Mouse (Mus musculus): Measurements from ENCODE around the gene Epo. TPM values are rescaled to one million over a fixed set of nuclear protein-coding genes. Genes with fewer than 3 reads are reported as not detected.

The Epo gene
- not detected for total RNA-seq (2021)
- long read RNA-seq, experiment 1, partial matches to known transcripts: 0 of 28 reads
- long read RNA-seq, experiment 1, other reads (novel, unspliced or antisense): 28 of 28 reads
- long read RNA-seq, experiment 2, partial matches to known transcripts: 0 of 27 reads
- long read RNA-seq, experiment 2, other reads (novel, unspliced or antisense): 27 of 27 reads

DNA sequence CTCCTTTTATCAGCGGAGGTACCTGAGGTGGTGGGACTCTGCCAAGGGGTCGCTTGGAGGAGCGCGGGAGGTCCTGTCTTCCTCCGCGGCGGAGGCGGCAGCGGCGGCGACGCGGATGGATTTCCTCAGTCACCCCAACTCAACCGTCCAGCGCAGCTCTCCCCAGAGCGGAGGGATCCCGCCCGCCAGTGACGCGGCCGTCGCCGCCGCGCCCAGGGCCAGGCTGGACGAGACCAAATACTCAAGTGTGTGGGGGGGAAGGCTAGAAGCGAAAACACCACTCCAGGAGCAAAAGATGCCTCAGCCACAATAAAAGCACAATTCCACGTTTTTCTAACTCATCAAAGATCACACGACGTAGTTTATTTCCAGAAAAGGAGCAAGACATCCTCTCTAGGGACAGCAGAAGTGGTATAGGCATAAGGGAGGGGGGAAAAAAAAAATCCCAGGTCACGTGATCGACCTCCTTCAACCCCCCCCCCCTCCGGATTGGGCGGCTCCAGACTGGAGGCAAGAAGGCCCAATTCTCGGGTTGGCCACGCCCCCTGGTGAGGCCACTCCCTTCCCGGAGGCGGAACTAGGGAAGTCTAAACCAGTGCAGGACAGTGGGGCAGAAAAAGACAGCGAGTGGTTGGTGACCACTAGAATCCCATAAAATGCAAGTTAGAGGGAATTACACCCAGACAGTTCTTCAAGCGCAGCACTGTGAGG lies at the start of gene Epo, which contains the start of gene Gnb2:
Epo (minus strand) TSS at position 126 of the 711 bp plus-strand sequence.
Gnb2 (minus strand) TSS at position 394 of the 711 bp plus-strand sequence.
- peak; percentile 99 for DNase-seq

DNA sequence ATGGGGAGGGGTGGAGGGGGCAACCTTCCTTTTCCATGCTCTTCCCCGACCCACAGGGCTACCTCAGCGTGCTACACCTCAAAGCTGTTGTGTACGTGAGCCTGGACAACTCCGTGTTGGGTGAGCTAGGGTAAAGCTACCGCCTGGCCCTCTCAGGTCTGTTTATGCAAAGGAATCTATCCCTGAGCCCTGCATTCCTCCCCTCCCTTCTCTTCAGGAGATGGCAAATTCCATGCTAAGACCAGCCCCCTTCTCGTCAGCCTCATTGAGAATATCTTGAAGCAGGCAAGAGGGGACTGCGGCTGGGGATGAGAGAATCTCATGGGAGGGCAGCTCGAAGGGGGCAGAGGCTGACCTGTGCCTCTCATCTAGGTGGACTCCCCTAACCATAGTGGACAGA lies 49.7 kb upstream of the Epo start:
- no peak for DNase-seq

DNA sequence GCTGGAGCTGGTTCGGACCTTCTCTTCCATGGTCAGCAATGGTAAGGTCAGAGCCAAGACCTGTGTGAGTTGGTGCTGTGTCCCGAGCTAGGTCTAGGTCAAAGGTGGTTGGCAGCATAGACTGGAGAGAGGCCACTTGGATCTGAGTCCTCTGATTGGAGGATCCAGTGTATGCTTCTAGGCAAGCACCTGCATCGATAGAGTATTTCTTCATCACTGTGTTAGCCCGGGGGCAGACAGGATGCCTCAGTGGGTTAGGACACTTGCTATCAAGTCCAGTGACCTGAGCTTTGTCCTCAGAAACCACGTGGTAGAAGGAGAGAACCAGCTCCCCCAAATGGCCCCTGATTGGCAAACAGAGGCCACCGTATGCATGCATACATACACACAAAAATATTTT lies 47.2 kb upstream of the Epo start:
- DNase-seq: peak; percentile 38

DNA sequence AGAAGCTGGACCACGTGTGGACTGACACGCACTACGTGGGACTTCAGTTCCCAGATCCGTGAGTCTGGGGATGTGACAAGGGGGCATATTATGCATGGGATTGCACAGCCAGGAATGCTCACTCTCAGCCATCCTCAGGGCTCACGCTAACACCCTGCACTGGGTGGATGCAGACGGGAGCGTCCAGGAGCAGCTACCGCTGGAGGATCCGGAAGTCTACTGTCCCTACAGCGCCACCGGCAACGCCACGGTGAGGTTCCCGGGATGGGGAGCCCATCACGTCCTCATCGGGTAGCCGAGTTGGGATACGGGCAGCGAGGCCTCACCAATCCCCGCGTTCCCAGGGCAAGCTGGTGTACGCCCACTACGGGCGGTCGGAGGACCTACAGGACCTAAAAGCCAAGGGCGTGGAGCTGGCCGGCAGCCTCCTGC lies 41.4 kb upstream of the Epo start:
- DNase-seq: peak; percentile 70

DNA sequence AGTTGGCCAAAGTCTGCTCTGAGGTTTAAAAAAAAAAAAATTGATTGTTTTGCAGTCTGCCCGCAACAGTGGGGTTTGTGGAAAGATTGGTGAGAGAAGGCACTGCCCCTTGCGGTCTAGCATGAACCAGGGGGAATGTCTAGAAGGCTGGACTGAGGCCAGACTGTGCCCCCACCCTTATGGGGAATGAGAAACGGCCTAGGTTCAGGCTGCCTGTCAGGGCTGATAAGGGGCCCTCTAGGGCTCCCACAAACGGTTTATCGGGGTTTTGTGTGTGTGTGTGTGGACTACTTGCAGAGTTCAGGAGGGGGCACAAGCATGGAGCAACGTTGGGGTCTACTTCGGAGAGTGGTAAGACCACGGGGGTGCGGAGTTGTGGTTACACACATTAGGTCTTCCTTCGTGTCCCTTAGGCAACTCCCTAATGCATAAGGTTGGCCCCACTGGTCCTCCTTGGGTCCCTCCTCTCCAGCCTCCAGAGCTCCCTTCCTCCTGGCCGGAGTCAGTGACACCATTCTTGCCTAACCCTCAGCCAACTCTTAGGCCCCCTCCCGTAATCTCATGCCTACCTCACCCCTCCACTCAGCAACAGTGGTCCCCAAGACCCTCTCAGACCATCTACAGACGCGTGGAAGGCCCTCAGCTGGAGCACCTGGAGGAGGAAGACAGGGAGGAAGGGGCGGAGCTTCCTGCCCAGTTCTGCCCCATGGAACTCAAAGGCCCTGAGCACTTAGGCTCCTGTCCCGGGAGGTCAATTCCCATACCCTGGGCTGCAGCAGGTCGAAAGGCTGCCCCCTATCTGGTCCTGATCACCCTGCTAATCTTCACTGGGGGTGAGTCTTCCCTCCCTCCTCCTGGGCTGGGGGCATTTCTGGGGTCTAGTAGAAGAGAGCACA lies 37.9 kb upstream of the Epo start:
- no peak for DNase-seq

DNA sequence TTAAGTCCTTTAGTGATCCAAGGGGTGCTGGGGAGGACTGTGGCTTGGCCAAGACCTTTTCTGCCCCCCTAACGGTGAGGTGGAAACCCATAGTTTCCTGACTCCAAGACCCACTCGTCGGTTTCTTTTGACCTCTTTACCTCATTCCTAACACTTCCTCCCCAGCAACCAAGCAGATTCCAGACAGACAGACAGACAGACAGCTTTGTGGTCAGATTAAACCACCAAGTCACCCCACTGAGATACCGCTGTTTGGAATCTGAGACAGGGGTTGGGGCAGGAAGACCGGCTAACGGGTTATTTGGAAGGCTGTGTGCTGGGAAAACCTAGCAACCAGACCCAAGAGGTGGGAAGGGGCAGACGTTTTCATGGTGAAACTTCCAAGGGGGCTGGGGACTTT lies 37.1 kb upstream of the Epo start:
- no peak for DNase-seq

DNA sequence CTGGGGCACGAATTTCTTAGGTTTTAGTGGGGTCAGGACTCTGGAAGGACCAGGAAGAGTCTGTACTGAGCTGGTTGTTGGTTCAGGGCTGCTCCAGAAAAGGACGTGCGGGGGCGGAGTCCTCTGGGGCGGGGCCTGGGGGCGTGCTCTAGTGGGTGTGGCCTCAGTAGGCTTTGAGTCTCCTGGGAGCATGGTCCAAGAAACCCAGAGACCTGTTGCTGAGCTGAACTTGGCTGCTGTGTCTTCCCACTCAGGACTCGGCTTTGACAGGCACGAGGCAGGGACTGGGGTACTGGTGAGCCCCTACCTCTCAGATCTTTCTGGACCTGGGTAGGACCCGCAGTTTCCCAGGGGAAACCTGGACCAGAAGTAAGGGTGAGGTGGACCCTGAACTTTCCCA lies 36.6 kb upstream of the Epo start, which contains the start of gene Tfr2:
Tfr2 (plus strand) TSS at position 176 of the 400 bp plus-strand sequence.
- DNase-seq: peak; percentile 79

DNA sequence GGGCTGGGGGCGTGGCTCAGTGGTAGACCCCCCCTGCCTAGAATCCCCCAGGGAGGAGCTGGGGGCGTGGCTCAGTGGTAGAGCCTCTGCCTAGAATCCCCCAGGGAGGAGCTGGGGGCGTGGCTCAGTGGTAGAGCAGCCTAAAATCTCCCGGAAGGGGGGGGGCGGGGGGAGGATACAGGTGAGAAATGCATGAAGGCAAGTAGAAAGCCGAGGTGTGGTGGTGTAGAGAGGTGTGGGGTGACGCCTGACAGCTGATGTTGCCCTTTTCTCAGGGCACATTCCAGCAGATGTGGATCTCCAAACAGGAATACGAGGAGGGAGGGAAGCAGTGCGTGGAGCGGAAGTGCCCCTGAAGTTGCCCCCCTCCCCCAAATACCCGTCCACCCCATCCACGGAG lies 36.0 kb upstream of the Epo start:
- DNase-seq: no peak

DNA sequence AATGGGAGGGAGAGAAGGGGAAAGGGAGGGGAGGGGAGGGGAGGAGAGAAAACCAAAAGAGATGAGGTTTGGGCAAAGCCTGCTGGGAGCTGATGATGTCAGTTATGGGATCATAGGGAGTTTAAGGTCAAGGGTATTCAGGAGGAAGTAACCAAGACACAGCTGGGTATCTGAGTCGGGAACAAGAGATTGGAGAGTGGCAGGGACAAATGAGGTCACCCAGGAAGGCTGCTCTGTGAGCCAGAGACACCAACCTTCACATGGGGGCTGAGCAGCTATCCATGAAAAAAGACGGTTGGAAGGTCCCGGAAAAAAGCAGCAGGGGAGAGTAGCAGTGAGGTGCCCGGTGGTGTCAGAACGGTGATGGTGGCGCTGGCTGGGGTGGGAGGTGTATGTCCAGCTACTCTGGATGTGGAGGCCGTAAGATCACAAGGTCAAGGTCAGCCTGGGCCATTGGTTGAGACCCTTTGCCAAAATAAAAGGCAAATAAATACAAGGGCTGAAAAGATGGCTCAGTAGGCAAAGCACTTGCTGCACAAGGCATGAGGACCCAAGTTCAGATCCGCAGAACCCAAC lies 35.3 kb upstream of the Epo start:
- DNase-seq: peak; percentile 32

DNA sequence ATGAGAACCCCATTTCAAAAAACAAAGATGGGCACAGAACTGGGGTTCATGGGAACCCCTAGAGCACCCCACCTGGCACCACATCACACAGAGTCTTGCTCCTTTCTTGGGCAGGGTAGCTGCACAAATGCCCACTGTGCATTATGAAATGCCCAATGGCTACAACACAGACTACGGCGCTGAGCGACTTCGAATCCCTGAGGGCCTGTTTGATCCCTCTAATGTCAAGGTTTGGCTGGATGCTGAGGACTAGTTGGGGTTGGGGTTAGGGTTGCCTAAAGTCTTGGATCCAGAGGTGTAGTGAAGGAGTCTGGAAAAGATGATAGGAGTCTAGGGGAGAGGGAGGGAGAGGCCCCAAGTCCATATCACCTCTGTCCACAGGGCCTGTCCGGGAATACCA lies 33.4 kb upstream of the Epo start:
- no peak for DNase-seq

DNA sequence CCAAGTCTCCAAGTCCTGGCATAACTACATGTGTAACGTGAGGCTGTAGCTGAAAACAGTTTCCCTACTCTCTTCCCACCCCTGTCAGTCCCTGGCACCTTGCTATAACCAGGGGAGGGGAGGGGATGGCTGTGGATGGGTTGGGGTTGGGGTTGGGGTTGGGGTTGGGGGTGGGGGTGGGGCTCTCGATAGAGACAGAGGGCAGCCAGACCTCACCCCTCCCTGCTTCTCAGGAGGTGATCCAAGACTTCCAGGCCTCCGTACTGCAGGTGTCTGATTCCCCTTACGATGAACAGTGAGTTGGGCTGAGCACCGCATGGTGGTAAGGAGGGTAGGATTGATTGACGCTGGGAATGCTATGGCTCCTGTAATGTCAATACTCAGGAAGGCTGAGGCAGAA lies 32.7 kb upstream of the Epo start:
- no peak for DNase-seq

DNA sequence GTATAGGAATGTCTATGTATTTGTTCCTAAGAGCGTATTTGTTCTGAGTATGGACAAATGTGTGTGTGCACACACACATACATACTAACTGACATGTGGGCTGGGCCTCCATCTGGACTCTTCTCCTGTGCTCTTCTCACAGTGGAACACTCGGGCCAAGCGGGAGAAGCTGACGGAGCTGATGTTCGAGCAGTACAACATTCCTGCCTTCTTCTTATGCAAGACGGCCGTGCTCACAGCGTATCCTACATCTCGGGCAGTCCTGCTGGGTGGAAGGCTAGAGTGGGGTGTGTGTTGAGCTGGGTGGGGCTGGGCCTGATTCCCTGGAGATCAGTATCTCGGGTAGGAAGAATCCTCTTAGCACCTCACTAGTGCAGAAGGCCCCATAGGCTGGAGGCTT lies 29.9 kb upstream of the Epo start:
- no peak for DNase-seq

DNA sequence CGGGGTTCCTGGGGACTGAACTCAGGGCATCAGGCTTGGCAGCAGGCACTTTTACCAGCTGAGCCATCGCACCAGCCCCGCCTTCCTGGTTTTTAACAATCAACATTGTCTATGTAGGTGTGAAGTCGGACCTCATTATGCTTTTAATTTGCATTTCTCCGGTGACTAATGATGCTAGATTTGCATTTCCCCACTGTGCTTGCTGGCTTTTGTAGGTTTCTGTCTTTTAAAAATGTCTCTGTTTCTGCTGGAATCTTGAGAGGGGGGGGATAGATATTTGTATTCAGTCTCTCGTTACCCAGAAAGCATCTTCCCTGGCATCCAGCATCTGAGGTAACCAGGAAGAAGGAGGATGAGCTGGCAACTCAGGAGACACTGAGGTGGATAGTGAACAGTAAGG lies 28.5 kb upstream of the Epo start:
- no peak for DNase-seq

DNA sequence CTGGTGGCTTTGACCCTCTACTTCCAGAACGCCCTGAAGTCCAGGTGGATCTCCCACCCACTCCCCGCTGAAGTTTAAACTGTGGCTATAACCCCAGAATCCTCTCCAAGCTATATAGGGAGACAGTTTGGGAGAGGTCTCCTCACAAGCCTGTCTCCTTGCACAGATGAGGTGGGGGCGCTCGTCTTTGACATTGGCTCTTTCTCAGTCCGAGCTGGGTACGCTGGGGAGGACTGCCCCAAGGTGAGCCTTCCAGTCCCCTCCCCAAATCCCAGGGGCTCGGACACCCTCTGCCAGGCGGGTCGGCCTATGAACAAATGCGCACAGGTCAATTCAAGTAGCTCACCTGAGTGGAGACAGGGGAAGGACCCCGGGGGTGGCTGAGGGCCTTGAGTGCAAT lies 20.9 kb upstream of the Epo start:
- DNase-seq: no peak

DNA sequence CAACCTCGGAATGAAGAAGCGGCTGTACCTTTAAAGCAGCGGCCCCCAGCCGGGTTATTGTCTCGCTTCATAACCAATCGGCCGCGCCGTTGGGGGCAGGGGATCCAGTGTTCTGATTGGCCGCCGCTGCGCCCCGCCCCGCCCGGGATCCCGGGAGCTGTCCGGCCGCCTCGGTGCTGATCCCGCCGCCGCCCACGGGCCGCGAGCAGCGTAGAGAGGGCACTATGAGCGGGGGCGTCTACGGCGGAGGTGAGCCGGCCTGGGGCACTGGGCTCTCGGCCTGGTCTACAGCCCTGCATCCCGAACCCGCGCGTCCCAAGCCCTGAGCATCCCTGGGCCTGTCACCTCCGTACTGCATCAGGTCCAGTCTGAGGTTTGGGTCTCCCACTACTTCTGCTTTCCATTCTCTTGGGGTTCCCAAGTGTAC lies 20.4 kb upstream of the Epo start, which contains the start of gene Actl6b:
Actl6b (plus strand) TSS at position 107 of the 427 bp plus-strand sequence.
- DNase-seq: peak; percentile 90

DNA sequence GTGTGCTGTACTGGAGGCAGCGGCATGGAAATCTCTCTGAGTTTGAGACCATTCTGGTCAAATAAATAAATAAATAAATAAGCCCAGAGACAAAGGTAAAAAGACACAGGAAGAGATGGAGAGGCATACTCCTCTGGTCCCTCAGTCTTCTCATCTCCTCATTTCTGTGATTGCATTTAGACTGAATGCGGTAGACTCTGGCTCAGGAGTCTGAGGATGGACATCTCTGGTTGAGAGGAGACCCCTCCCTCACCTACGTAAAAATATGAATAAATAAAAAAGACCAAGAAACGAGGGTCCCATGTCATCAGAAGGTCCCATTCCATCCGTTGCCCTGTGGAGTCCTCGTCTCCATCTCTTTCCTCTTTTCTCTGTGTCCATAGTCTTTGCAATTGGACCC lies 20.0 kb upstream of the Epo start:
- DNase-seq: no peak

DNA sequence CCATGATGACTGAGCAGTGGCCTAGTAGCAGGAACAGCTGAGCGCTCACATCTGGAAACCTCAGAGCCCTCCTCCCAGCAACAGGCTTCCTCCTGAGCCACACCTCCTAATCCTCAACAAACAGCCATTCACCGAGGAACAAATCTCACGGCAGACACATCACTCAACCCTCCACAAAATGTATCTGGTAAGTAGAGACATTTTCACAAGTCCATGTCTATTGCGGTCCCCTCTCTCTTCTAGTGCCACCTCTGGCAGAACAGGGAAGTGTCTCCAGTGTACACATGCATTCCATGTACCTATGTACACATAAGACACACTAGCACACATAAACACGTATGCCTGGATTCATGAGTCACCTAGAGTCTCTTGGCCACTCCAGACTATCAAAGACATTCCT lies 18.1 kb upstream of the Epo start:
- DNase-seq: no peak

DNA sequence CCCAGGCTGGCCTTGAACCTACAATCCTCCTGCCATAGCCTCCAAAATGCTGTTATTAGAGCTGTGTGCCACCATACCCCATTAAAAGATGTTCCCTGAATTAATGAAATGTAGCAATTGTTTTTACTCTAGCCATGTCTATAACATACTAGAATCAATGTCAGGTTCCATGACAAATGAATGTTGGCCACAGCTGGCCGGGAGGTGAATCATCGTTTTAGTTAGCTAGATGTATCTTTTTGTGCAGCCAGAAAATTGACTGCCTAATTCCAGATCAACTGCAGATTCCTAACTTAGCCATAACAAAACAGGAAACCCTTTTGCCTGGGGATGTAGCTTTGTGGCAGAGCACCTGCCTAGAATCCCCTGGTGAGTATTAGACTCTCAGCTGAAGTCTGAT lies 16.8 kb upstream of the Epo start:
- no peak for DNase-seq

DNA sequence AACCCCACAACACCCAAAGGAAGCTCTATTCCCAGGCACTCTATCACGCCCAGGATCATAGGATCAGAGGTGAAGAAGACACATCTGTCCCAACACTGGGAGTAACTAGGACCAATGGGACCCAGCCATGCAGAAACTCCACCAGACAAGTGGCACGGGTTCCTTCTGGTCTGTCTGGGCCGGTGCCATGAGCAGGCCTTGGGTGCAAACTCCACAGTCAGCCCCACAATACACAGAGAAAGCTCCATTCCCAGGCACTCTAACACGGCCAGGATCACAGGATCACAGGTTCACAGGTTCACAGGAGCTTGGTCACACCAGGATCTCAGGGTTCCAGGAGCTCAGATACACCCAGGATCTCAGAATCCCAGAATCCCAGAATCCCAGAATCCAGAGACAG lies 12.6 kb upstream of the Epo start:
- no peak for DNase-seq

DNA sequence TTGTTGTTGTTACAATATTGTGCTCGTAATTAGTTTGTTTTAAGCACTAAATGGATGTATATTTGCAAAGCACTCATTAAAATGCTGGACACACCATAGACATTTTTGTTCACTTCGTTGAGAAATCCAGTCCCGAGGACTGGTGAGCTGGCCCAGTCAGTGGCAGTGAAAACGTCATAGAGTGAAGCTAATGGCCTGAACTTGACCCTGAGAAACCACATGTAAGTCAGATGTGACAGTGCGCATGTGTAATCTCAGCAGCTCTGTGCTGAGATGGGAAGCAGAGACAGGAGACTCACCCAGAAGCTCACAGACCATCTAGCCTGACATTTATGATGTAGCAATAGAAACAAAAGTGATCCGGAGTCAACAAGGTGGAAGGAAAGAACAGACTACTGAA lies 11.9 kb upstream of the Epo start:
- DNase-seq: no peak

DNA sequence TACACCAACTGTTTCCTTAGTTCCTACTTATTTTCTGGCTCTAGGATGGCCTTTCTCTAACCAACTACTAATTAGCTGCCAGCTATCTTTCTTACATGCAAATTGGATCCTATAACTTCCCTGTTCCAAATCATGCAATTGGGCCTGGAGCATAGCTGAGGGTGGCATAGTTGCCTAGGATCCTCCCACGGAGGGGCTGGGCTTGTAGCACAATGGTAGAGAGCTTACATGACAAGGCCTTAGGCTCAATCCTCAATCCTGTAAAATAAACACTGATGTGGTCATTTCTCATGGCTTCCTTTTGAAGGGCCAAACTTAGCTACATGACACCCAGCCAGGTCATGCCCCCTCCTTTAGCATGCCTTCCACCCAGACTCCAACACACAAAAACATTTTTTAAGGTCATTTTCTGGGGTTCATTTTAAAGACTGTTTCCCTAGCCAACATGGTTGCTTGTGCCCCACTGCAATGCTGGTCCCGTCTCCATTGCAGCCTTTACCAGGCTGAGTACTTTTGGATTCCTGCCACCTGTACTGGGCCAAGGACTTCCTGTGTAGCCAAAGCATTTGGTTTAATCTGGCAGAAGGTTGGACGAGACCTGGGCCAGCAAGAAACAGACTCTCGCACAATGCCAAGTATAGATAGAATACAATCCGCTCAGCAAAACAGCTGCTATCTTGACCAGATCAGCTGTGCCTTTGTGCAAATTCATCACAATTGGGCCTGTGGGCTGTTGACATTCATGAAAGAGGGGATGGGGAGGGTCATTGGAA lies 8.9 kb upstream of the Epo start:
- DNase-seq: peak; percentile 68

DNA sequence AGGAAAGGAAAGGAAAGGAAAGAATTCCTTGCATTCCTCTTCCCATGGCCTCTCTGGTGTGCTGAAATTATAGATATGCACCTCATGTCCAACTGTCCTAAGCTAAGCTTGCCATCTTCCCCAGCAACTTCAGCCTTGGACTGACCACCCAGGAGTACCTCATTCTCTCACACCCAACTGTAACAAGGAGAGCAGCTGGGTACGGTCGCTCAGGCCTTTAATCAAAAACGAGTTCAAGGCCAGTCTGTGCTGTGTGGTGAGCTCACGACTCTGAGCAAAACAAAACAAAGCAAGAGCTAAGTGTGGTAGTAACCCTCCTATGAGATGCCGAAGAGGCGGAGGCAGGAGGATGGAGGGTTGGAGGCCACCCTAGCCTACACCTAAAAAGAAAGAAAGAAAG lies 7.9 kb upstream of the Epo start:
- no peak for DNase-seq
